Mouse (Mus musculus): ENCODE results near the gene Srd5a1. TPM values are rescaled to one million over a fixed set of nuclear protein-coding genes. Genes with fewer than 3 reads are reported as not detected.

Srd5a1 gene
- total and polyA plus RNA-seq, 2 experiments = 41.9 to 86.4 TPM

DNA sequence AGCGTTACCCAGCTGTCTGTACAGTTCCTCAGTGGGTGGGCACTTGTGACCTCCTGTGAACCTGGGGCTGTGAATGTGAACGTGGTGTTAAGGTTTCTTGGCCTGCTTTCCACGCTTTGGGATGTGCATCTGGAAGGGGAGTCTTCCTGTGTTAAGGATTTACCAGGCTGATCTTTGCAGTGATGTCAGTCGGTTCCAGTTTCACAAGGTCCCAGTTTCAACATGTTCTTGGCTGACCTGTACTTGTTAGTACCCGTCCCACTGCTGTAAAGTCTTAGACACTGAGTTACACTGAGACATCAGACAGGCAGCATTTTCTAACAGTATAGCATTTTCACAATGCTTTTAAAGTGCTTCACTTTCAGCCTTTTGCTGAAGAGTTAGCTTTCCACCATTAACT lies 12.6 kb upstream of the Srd5a1 start:
- Histone ChIP-seq H3K36me3 (ENCODE audit: control insufficient read depth, insufficient read depth, low read length) (peaks cover 58% of the 10 kb centered on the region), H3K4me1 (ENCODE audit: control insufficient read depth, insufficient read depth, low read length) (peaks cover 21% of the 10 kb centered on the region), H3K4me3 (ENCODE audit: insufficient read depth, low read depth, low read length) (no peak overlapping the region), H3K27ac (replicated peaks; ENCODE audit: insufficient read depth, low read depth, low read length) (peak overlapping the region; percentile 75), H3K79me2 (ENCODE audit: control insufficient read depth, insufficient read depth, low read length) (no peaks in the 10 kb centered on the region; the same call in 1 of the 2 replicates), H3K27me3 (ENCODE audit: control insufficient read depth, insufficient read depth, low read length) (no peaks in the 10 kb centered on the region), H3K9ac (ENCODE audit: low read depth, low read length) (0 out of 2 replicates have a peak overlapping the region, but pooled peaks have one; percentile 3)
- no peak for TF ChIP-seq CTCF (IDR thresholded peaks at IDR 0.05; ENCODE audit: low read depth, low read length)
- TF ChIP-seq POLR2A (IDR thresholded peaks at IDR 0.05; ENCODE audit: extremely low read depth, insufficient read depth, low read length) = no peak
- 24% methylated on average over 5 of the region's 5 CpGs for WGBS
- peak; percentile 96 for DNase-seq (ENCODE audit: extremely low read depth, low read depth, low spot score)

DNA sequence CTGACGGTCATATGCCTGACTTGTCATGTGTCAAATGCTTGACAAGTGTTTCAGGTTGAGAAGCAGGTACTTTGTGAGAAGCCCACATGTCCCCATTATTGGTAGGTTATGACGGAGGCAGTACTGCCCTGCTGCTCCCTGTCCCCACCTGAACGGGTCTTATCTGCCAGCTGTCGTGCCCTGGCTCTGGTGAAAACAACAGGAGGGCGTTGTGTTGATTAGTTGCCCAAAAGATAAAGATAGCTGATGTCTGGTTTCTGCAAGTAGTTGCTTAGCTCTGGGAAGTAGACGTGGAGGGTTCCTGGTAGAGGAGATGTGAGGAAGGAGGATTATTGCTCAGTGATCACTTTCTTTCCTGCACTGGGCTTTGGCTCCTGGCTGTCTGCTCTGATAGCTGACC lies 5.5 kb upstream of the Srd5a1 start:
- no peak overlapping the region for H3K27ac ChIP-seq (replicated peaks; ENCODE audit: insufficient read depth, low read depth, low read length)
- H3K9ac ChIP-seq (ENCODE audit: low read depth, low read length) = no peak overlapping the region
- WGBS = 87% methylated on average over 6 of the region's 6 CpGs
- H3K4me3 ChIP-seq (ENCODE audit: insufficient read depth, low read depth, low read length) = no peak overlapping the region
- H3K36me3 ChIP-seq (ENCODE audit: control insufficient read depth, insufficient read depth, low read length) = peaks cover 58% of the 10 kb centered on the region
- no peak for DNase-seq (ENCODE audit: extremely low read depth, low read depth, low spot score)
- TF ChIP-seq CTCF (IDR thresholded peaks at IDR 0.05; ENCODE audit: low read depth, low read length) (no peak), POLR2A (IDR thresholded peaks at IDR 0.05; ENCODE audit: extremely low read depth, insufficient read depth, low read length) (no peak)
- H3K27me3 ChIP-seq (ENCODE audit: control insufficient read depth, insufficient read depth, low read length) = no peaks in the 10 kb centered on the region
- peaks cover 1% of the 10 kb centered on the region; the same call in 1 of the 2 replicates for H3K4me1 ChIP-seq (ENCODE audit: control insufficient read depth, insufficient read depth, low read length)
- peaks cover 8% of the 10 kb centered on the region; the same call in 1 of the 2 replicates for H3K79me2 ChIP-seq (ENCODE audit: control insufficient read depth, insufficient read depth, low read length)

DNA sequence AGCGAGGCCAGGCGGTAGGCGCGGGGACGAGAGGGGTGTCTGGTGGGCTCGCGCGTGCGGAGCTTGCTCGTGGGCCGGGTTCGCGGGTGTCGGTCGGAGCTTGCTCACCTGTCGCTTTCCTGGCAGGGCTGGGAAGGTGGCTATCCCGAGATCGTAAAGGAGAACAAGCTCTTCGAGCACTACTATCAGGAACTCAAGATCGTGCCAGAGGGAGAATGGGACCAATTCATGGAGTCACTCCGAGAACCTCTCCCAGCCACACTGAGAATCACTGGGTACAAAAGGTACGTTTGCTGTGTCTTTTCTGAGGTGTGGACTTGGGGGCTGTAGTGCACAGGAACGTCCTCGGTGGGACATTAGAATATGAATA lies 918 bp upstream of the Srd5a1 start:
- peak overlapping the region; percentile 84 for H3K27ac ChIP-seq (replicated peaks; ENCODE audit: insufficient read depth, low read depth, low read length)
- no peaks in the 10 kb centered on the region for H3K27me3 ChIP-seq (ENCODE audit: control insufficient read depth, insufficient read depth, low read length)
- H3K36me3 ChIP-seq (ENCODE audit: control insufficient read depth, insufficient read depth, low read length) = peaks cover 27% of the 10 kb centered on the region
- H3K79me2 ChIP-seq (ENCODE audit: control insufficient read depth, insufficient read depth, low read length) = peaks cover 14% of the 10 kb centered on the region; the same call in 1 of the 2 replicates
- no peak for DNase-seq (ENCODE audit: extremely low read depth, low read depth, low spot score)
- H3K9ac ChIP-seq (ENCODE audit: low read depth, low read length) = peak overlapping the region; percentile 88
- TF ChIP-seq POLR2A (IDR thresholded peaks at IDR 0.05; ENCODE audit: extremely low read depth, insufficient read depth, low read length) = no peak
- TF ChIP-seq CTCF (IDR thresholded peaks at IDR 0.05; ENCODE audit: low read depth, low read length) = no peak
- WGBS = under 1% methylated on average over 24 of the region's 24 CpGs
- peak overlapping the region; percentile 75 for H3K4me3 ChIP-seq (ENCODE audit: insufficient read depth, low read depth, low read length)
- H3K4me1 ChIP-seq (ENCODE audit: control insufficient read depth, insufficient read depth, low read length) = peaks cover 6% of the 10 kb centered on the region

DNA sequence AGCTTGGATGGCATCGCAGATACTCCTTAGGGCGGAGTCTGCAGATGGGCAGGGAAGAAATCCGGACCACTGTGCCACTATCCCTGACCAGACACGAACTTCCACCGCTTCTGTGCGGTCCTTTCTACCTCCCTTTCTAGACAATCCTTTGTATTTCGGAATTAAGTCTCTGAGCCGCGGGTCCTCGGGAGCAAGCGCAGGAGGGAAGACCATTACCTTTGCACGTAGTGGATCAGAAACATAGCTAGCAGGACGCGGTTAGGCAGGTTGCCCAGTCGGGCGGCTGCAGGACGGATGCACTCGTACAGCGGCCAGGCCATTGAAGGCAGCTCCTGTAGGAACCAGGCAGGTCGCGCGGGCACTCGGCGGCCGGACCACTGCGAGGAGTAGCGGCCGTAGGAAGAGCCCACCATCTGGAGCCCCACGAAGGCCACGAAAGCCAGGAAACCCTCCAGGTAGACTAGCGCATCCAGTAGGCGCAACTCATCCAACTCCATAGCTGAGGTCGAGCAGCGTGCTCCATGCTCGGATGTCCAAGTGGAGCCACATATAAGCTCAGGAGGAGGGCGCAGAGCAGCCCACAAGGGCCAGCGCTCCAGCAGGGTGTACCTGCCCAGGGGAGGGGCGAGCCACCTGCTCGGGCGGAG lies 368 bp downstream of the Srd5a1 start:
- peaks cover 19% of the 10 kb centered on the region; the same call in 1 of the 2 replicates for H3K79me2 ChIP-seq (ENCODE audit: control insufficient read depth, insufficient read depth, low read length)
- peak overlapping the region; percentile 80 for H3K27ac ChIP-seq (replicated peaks; ENCODE audit: insufficient read depth, low read depth, low read length)
- peak; percentile 51 for DNase-seq (ENCODE audit: extremely low read depth, low read depth, low spot score)
- WGBS = under 1% methylated on average over 40 of the region's 40 CpGs
- H3K4me3 ChIP-seq (ENCODE audit: insufficient read depth, low read depth, low read length) = peak overlapping the region; percentile 75
- TF ChIP-seq POLR2A (IDR thresholded peaks at IDR 0.05; ENCODE audit: extremely low read depth, insufficient read depth, low read length) (peak; percentile 70), CTCF (IDR thresholded peaks at IDR 0.05; ENCODE audit: low read depth, low read length) (no peak)
- H3K27me3 ChIP-seq (ENCODE audit: control insufficient read depth, insufficient read depth, low read length) = no peaks in the 10 kb centered on the region
- H3K4me1 ChIP-seq (ENCODE audit: control insufficient read depth, insufficient read depth, low read length) = peaks cover 6% of the 10 kb centered on the region
- H3K36me3 ChIP-seq (ENCODE audit: control insufficient read depth, insufficient read depth, low read length) = peaks cover 15% of the 10 kb centered on the region
- peak overlapping the region; percentile 79 for H3K9ac ChIP-seq (ENCODE audit: low read depth, low read length)

DNA sequence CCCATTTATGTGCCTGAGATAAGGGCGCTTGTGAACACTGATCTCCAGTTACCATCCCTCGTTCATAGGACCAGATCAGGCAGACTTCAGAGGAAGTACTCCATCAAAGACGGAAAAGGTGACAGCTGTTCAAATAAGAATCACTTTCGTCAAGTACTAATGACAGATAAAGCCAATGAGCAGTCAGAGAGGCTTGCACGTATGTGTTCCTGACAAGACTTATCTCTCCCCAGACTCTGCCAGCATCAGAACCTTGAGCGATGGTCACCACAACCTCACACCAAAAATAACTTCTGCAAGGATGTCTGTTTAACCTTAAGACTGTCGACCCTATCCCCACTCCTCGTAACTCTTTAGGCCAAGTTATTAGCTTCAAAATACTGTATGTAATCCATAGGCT lies 2.5 kb downstream of the Srd5a1 start:
- no peak for TF ChIP-seq CTCF (IDR thresholded peaks at IDR 0.05; ENCODE audit: low read depth, low read length)
- no peak for TF ChIP-seq POLR2A (IDR thresholded peaks at IDR 0.05; ENCODE audit: extremely low read depth, insufficient read depth, low read length)
- Histone ChIP-seq H3K27ac (replicated peaks; ENCODE audit: insufficient read depth, low read depth, low read length) (no peak overlapping the region), H3K36me3 (ENCODE audit: control insufficient read depth, insufficient read depth, low read length) (peaks cover 6% of the 10 kb centered on the region), H3K9ac (ENCODE audit: low read depth, low read length) (no peak overlapping the region), H3K4me1 (ENCODE audit: control insufficient read depth, insufficient read depth, low read length) (peaks cover 9% of the 10 kb centered on the region), H3K4me3 (ENCODE audit: insufficient read depth, low read depth, low read length) (no peak overlapping the region), H3K79me2 (ENCODE audit: control insufficient read depth, insufficient read depth, low read length) (peaks cover 24% of the 10 kb centered on the region; the same call in 1 of the 2 replicates), H3K27me3 (ENCODE audit: control insufficient read depth, insufficient read depth, low read length) (no peaks in the 10 kb centered on the region)
- DNase-seq (ENCODE audit: extremely low read depth, low read depth, low spot score) = no peak
- 87% methylated on average over 8 of the region's 8 CpGs for WGBS

DNA sequence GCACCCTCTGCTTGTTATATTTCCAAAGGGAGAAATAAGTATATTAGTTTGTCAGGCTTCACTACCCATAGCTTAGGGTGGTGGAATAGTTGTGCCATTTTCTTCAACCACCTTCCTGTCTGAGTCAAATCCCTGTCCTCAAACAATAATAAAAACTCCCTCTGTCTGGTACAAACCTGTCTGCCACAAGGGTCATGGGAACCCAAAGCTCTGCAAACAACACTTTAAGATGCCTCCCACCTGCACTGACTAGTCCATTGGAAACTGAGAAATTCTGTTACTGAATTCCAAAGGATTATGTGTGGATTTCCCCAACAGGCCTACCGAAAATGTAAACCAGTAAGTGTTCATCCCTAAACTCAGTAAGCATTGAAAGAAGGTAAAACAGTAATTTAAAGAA lies 6.6 kb downstream of the Srd5a1 start:
- no peak overlapping the region for H3K4me3 ChIP-seq (ENCODE audit: insufficient read depth, low read depth, low read length)
- 93% methylated on average over 1 of the region's 1 CpGs for WGBS
- peaks cover 7% of the 10 kb centered on the region for H3K4me1 ChIP-seq (ENCODE audit: control insufficient read depth, insufficient read depth, low read length)
- peaks cover 3% of the 10 kb centered on the region; the same call in 1 of the 2 replicates for H3K36me3 ChIP-seq (ENCODE audit: control insufficient read depth, insufficient read depth, low read length)
- H3K9ac ChIP-seq (ENCODE audit: low read depth, low read length) = no peak overlapping the region
- TF ChIP-seq POLR2A (IDR thresholded peaks at IDR 0.05; ENCODE audit: extremely low read depth, insufficient read depth, low read length) (no peak), CTCF (IDR thresholded peaks at IDR 0.05; ENCODE audit: low read depth, low read length) (no peak)
- H3K27me3 ChIP-seq (ENCODE audit: control insufficient read depth, insufficient read depth, low read length) = no peaks in the 10 kb centered on the region
- no peak overlapping the region for H3K27ac ChIP-seq (replicated peaks; ENCODE audit: insufficient read depth, low read depth, low read length)
- peaks cover 27% of the 10 kb centered on the region; the same call in 1 of the 2 replicates for H3K79me2 ChIP-seq (ENCODE audit: control insufficient read depth, insufficient read depth, low read length)
- no peak for DNase-seq (ENCODE audit: extremely low read depth, low read depth, low spot score)
